Mouse (Mus musculus): Measurements from ENCODE around the gene Tex11. TPM values are rescaled to one million over a fixed set of nuclear protein-coding genes. Genes with fewer than 3 reads are reported as not detected.
"Not testable (repeated sequence)": the region's sequence is repeated elsewhere in the genome, so short reads cannot be mapped to it uniquely, and the experiment has no call there.

Tex11 gene
- total RNA-seq (2014; rRNA removed) (not detected in 2 replicates), polyA plus RNA-seq (2015; fragmentation: Nextera tagmentation; extraction: Ambion mirVana) (0.10 and 0.12 TPM in 2 replicates)

DNA sequence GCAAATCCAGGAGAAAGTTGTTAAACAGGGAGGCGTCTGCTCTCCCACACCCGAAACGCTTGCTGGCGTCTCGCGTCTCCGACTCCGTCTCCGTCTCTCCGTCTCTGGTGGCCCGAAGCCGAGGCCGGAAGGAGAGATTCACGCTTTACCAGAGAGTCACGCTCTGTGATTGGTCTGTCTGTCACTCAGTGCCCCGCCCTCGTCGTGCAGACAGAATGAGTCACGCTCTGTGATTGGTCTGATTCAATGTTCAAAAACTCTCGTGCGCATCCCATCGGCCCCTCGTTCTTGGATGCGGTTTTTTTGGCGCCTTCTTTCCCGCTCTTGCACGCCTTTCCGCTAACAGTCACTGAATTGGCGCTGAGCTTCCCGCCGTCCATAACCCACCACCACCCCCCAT lies at the start of gene Tex11:
Tex11 (minus strand) TSS at position 127 of the 400 bp plus-strand sequence.
- no peak within 1 kb of the TSS for H3K9ac ChIP-seq (replicated peaks; ENCODE audit: low read length, poor library complexity, severe bottlenecking)
- H3K27ac ChIP-seq (ENCODE audit: low read depth, low read length), result no peak within 1 kb of the TSS
- 93% methylated on average over 31 of the region's 31 CpGs for WGBS
- no peak within 1 kb of the TSS for H3K4me2 ChIP-seq (ENCODE audit: low read depth, low read length, poor library complexity, severe bottlenecking)
- no peaks in the 10 kb centered on the region for H3K9me3 ChIP-seq (ENCODE audit: low read length)
- no peak for DNase-seq (ENCODE audit: low spot score)
- H3K4me1 ChIP-seq (ENCODE audit: insufficient read depth, low read length), result no peaks in the 10 kb centered on the region
- H3K27me3 ChIP-seq (ENCODE audit: insufficient read depth, low read length), result no peaks in the 10 kb centered on the region
- no peak for TF ChIP-seq CTCF (IDR thresholded peaks at IDR 0.05)
- H3K36me3 ChIP-seq (ENCODE audit: insufficient read depth, low read length), result no peaks in the 10 kb centered on the region
- no peak within 1 kb of the TSS for H3K4me3 ChIP-seq (ENCODE audit: low read depth, low read length)
- ATAC-seq (ENCODE audit: low FRiP score), result no peak

DNA sequence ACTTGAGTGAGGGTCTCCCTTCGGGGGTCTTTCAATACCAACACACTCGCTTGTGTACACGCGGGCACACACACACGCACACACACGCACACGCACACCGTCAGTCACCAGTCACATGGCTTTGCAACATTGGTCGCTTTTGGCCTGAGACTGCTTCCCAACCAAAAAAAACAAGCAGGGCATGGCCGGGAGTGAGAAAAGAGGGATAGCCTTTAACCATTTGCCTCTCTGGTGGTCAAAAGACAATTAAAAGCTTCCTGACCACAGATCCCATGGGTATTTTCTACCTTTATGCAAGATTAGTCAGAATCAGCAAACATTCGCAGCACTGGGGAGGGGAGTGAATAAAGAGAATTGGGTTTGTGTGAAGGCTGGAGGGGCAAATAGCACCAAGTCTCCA lies 26.5 kb upstream of the Tex11 start, which contains the start of gene Slc7a3:
Slc7a3 (minus strand) TSS at position 101 of the 400 bp plus-strand sequence.
- no peak for TF ChIP-seq CTCF (IDR thresholded peaks at IDR 0.05)
- H3K4me1 ChIP-seq (ENCODE audit: insufficient read depth, low read length), result no peaks in the 10 kb centered on the region
- H3K9me3 ChIP-seq (ENCODE audit: low read length), result no peaks in the 10 kb centered on the region
- no peaks in the 10 kb centered on the region for H3K27me3 ChIP-seq (ENCODE audit: insufficient read depth, low read length)
- WGBS, result 52% methylated on average over 11 of the region's 11 CpGs
- H3K27ac ChIP-seq (ENCODE audit: low read depth, low read length), result no peak within 1 kb of the TSS
- H3K4me3 ChIP-seq (ENCODE audit: low read depth, low read length), result peak within 1 kb of the TSS; percentile 34
- peak; percentile 54; the same call in 1 of the 2 replicates for ATAC-seq (ENCODE audit: low FRiP score)
- H3K9ac ChIP-seq (replicated peaks; ENCODE audit: low read length, poor library complexity, severe bottlenecking), result no peak within 1 kb of the TSS
- DNase-seq (ENCODE audit: low spot score), result no peak
- H3K4me2 ChIP-seq (ENCODE audit: low read depth, low read length, poor library complexity, severe bottlenecking), result peak within 1 kb of the TSS; percentile 55
- H3K36me3 ChIP-seq (ENCODE audit: insufficient read depth, low read length), result no peaks in the 10 kb centered on the region

DNA sequence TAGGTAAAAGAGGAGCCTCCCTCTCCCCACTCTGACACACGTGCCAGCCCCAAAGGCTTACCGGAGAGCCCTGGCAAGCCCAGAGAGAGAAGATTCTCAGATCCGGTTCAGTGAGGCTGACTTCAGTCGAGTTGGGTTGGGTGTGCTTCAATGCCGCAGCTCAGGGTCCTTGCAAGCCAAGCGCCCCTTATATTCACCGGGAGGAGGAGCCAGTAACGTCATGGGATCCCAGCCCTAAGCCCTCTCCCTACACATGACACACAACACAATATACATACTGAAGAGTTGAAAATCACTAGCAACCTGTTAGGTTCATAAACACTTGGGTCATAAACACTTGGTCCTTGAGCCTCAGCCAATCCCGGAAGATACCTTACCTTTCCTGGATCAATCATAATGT lies 25.7 kb upstream of the Tex11 start:
- not testable (repeated sequence) for H3K9ac ChIP-seq (replicated peaks; ENCODE audit: low read length, poor library complexity, severe bottlenecking); H3K4me1 ChIP-seq (ENCODE audit: insufficient read depth, low read length); H3K27ac ChIP-seq (ENCODE audit: low read depth, low read length); DNase-seq (ENCODE audit: low spot score); H3K27me3 ChIP-seq (ENCODE audit: insufficient read depth, low read length); H3K36me3 ChIP-seq (ENCODE audit: insufficient read depth, low read length); ATAC-seq (ENCODE audit: low FRiP score); H3K9me3 ChIP-seq (ENCODE audit: low read length)
- WGBS, result 25% methylated on average over 6 of the region's 9 CpGs
- peak overlapping the region; percentile 55 for H3K4me2 ChIP-seq (ENCODE audit: low read depth, low read length, poor library complexity, severe bottlenecking)
- peak overlapping the region; percentile 34 for H3K4me3 ChIP-seq (ENCODE audit: low read depth, low read length)

DNA sequence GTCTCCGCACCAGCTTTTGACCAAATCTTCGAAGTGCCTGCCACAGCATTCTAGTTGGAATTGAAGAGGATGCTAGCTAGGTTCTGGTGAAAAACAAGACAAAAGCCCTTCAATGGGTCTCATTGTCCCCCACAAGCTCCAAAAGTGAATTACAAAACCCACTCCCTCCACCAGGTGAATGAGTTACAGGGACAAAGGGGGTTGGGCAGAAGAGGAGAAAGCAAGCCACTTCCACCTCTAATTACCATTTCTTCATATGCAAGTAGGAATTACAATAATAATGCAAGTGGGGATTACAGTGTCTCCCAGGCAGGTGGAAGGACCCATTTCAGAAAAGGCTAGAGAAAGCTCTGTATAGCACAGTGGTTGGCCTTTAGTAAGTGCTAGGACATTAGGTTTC lies 24.7 kb upstream of the Tex11 start:
- Histone ChIP-seq H3K36me3 (ENCODE audit: insufficient read depth, low read length) (no peaks in the 10 kb centered on the region), H3K4me3 (ENCODE audit: low read depth, low read length) (no peak overlapping the region), H3K9me3 (ENCODE audit: low read length) (no peaks in the 10 kb centered on the region), H3K4me1 (ENCODE audit: insufficient read depth, low read length) (no peaks in the 10 kb centered on the region), H3K4me2 (ENCODE audit: low read depth, low read length, poor library complexity, severe bottlenecking) (peak overlapping the region; percentile 55; the same call in 1 of the 2 replicates), H3K27me3 (ENCODE audit: insufficient read depth, low read length) (no peaks in the 10 kb centered on the region), H3K9ac (replicated peaks; ENCODE audit: low read length, poor library complexity, severe bottlenecking) (no peak overlapping the region), H3K27ac (ENCODE audit: low read depth, low read length) (no peak overlapping the region)
- no peak for TF ChIP-seq CTCF (IDR thresholded peaks at IDR 0.05)
- WGBS, result 74% methylated on average over 2 of the region's 2 CpGs
- no peak for ATAC-seq (ENCODE audit: low FRiP score)
- no peak for DNase-seq (ENCODE audit: low spot score)

DNA sequence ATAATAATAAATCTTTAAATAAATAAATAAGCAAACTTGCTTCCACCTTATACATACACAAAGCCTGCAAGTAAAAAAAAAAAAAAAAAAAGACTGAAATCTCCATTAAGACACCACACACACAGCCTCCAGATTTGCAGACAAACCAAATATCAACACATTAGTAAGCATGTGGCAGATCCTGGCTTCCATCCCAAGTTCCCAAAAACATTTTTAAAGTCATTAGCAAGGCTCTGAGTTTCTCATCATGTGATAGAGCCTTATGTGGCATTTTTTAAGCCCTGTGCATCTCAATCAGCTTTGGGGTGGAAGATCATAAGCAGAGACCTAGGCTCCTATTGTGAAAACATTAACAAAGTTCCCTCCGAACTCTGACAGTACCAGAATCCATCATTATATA lies 5.8 kb upstream of the Tex11 start:
- Histone ChIP-seq H3K4me1 (ENCODE audit: insufficient read depth, low read length) (no peaks in the 10 kb centered on the region), H3K36me3 (ENCODE audit: insufficient read depth, low read length) (no peaks in the 10 kb centered on the region), H3K27ac (ENCODE audit: low read depth, low read length) (no peak overlapping the region), H3K9me3 (ENCODE audit: low read length) (no peaks in the 10 kb centered on the region), H3K27me3 (ENCODE audit: insufficient read depth, low read length) (no peaks in the 10 kb centered on the region), H3K4me3 (ENCODE audit: low read depth, low read length) (no peak overlapping the region), H3K4me2 (ENCODE audit: low read depth, low read length, poor library complexity, severe bottlenecking) (no peak overlapping the region), H3K9ac (replicated peaks; ENCODE audit: low read length, poor library complexity, severe bottlenecking) (no peak overlapping the region)
- TF ChIP-seq CTCF (IDR thresholded peaks at IDR 0.05), result no peak
- WGBS, result 69% methylated on average over 1 of the region's 1 CpGs
- DNase-seq (ENCODE audit: low spot score) (no peak), ATAC-seq (ENCODE audit: low FRiP score) (no peak)

DNA sequence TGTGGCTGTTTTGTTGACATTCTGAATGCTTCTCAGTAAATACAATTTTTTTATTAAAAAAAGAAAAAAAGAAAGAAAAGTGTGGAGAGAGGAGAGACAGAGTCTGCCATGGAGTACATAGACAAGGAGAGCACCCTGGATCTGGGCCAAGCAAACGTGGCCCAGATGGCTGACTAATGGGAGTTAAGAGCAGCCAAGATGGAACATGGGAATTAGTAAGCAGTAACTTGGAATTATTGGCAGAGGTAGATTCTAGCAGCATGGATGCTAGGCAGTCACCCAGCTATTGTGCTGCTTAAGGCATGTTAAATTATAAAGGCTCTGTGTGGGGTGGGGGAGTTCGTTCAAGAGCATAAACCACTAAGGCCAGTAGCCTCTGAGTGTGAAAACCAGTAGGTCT lies 4.0 kb upstream of the Tex11 start:
- H3K27me3 ChIP-seq (ENCODE audit: insufficient read depth, low read length), result no peaks in the 10 kb centered on the region
- no peak for TF ChIP-seq CTCF (IDR thresholded peaks at IDR 0.05)
- WGBS, result 75% methylated on average over 2 of the region's 2 CpGs
- no peaks in the 10 kb centered on the region for H3K9me3 ChIP-seq (ENCODE audit: low read length)
- H3K9ac ChIP-seq (replicated peaks; ENCODE audit: low read length, poor library complexity, severe bottlenecking), result no peak overlapping the region
- H3K36me3 ChIP-seq (ENCODE audit: insufficient read depth, low read length), result no peaks in the 10 kb centered on the region
- DNase-seq (ENCODE audit: low spot score), result peak; percentile 5
- H3K4me3 ChIP-seq (ENCODE audit: low read depth, low read length), result no peak overlapping the region
- no peak overlapping the region for H3K27ac ChIP-seq (ENCODE audit: low read depth, low read length)
- H3K4me1 ChIP-seq (ENCODE audit: insufficient read depth, low read length), result no peaks in the 10 kb centered on the region
- no peak overlapping the region for H3K4me2 ChIP-seq (ENCODE audit: low read depth, low read length, poor library complexity, severe bottlenecking)
- no peak for ATAC-seq (ENCODE audit: low FRiP score)
